Mouse (Mus musculus): Measurements from ENCODE around the gene Foxl1.

The Foxl1 gene

GRCm38 (mm10) chr8:121168033-121168432 is 40.3 kb downstream of the Foxl1 start:
- DNase-seq (ENCODE audit: low spot score in 2 of 2), result no peak

- DNase-seq (ENCODE audit: low spot score in 2 of 2), result no peak
Observed at GRCm38 (mm10) chr8:121170116-121170515, 42.4 kb downstream of the Foxl1 start.

- no peak for DNase-seq (ENCODE audit: low spot score in 2 of 2)
Observed at GRCm38 (mm10) chr8:121170626-121171552, 43.1 kb downstream of the Foxl1 start.

- no peak for DNase-seq (ENCODE audit: low spot score in 2 of 2)
Observed at GRCm38 (mm10) chr8:121172567-121172966, 44.8 kb downstream of the Foxl1 start.

GRCm38 (mm10) chr8:121174178-121174577 is 46.4 kb downstream of the Foxl1 start:
- DNase-seq (ENCODE audit: low spot score in 2 of 2), result no peak

- no peak for DNase-seq (ENCODE audit: low spot score in 2 of 2)
Observed at GRCm38 (mm10) chr8:121174721-121175539, 47.2 kb downstream of the Foxl1 start.

GRCm38 (mm10) chr8:121175540-121176090 is 47.9 kb downstream of the Foxl1 start:
- no peak for DNase-seq (ENCODE audit: low spot score in 2 of 2)

- no peak for DNase-seq (ENCODE audit: low spot score in 2 of 2)
Observed at GRCm38 (mm10) chr8:121176291-121176690, 48.6 kb downstream of the Foxl1 start.
